8 mouse cellular contexts compared by ENCODE assay signal in the genomic region with DNA sequence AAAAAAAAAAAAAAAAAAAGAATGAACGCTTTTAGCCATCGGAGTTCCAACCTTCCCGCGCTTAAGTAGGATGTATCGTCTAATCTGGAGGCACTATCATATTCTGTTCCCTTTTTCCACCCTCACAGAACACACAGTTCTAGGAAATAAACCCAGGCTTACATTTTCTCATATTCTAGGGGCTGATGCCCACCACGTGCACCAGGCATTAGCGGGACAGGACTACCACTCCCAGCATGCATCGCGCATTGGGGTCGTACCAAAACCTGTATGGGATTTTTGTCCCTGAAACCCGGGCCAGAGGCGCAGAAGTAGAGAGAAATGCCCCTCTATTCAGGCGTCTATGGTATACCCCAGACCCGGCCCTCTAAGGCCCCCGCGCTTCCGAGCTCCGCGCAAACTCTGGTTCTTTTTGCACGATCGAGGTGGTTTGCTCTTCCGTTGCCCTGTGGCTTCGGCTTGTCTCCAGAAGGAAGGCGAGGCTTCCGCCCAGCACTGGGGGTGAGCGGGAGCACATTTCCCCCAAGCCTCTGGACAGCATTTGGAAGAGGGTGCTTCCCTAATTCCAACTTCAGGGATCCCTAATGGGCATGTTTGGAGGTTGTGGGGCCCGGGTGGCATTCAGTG. TPM values are rescaled to one million over a fixed set of nuclear protein-coding genes. Genes with fewer than 3 reads are reported as not detected.
A peak's percentile ranks its signal among the peaks of the same experiment; 100 is the strongest.
DNase-seq lines count a peak whose midpoint lies in the region; ATAC-seq and TF ChIP-seq lines count a peak whose summit lies in the region.

A gene (plus strand): TSS at position 301 of the 627 bp plus-strand sequence.

- TF ChIP-seq CTCF in kidney, adult 2 months (conservative IDR thresholded peaks at IDR 0.05; ENCODE audit: insufficient read depth, insufficient read length, low read depth, low read length), result no peak
- no peak for TF ChIP-seq CTCF in spleen, adult 2 months (IDR thresholded peaks at IDR 0.05; ENCODE audit: extremely low read depth, insufficient read depth, insufficient read length, insufficient replicate concordance)

- DNase-seq in 3134 (ENCODE audit: extremely low read depth, insufficient read length, low spot score), result peak; percentile 79
- peak; percentile 66 for DNase-seq in adrenal gland, postnatal 25 days
- peak; percentile 85 to 86 for DNase-seq in heart, adult 18-20 months
- DNase-seq in kidney, adult 2 months, result peak; percentile 79
- DNase-seq in spleen, adult 2 months (ENCODE audit: low read depth in 1 of 2, low spot score in 2 of 2), result peak; percentile 76 to 80

- H3K36me3 ChIP-seq in embryonic facial prominence, embryonic 12.5 days, result no peaks in the 10 kb centered on the region
- no peaks in the 10 kb centered on the region for H3K36me3 ChIP-seq in kidney, adult 2 months (ENCODE audit: control insufficient read depth, insufficient read depth, low read length)
- no peaks in the 10 kb centered on the region for H3K36me3 ChIP-seq in limb, embryonic 12.5 days
- no peaks in the 10 kb centered on the region for H3K36me3 ChIP-seq in midbrain, embryonic 15.5 days (replicated peaks)
- no peaks in the 10 kb centered on the region for H3K36me3 ChIP-seq in spleen, adult 2 months (ENCODE audit: control insufficient read depth, insufficient read depth, low read length)

- no peak for TF ChIP-seq POLR2A in kidney, adult 2 months (IDR thresholded peaks at IDR 0.05; ENCODE audit: low read depth, low read length)
- TF ChIP-seq POLR2A in spleen, adult 2 months (IDR thresholded peaks at IDR 0.05; ENCODE audit: low read depth, low read length), result no peak; the same call in 1 of the 2 replicates

- H3K27ac ChIP-seq in embryonic facial prominence, embryonic 12.5 days, result peak within 1 kb of the TSS; percentile 37; the same call in 1 of the 2 replicates
- H3K27ac ChIP-seq in kidney, adult 2 months (ENCODE audit: insufficient read depth, low read depth, low read length), result 0 out of 2 replicates have a peak within 1 kb of the TSS, but pooled peaks have one; percentile 20
- H3K27ac ChIP-seq in limb, embryonic 12.5 days, result peak within 1 kb of the TSS; percentile 29; the same call in 1 of the 2 replicates
- peak within 1 kb of the TSS; percentile 53 for H3K27ac ChIP-seq in midbrain, embryonic 15.5 days
- peak within 1 kb of the TSS; percentile 60 for H3K27ac ChIP-seq in spleen, adult 2 months (ENCODE audit: insufficient read depth, low read length)

- WGBS in embryonic facial prominence, embryonic 12.5 days, result 19% methylated on average over 27 of the region's 27 CpGs
- WGBS in kidney, adult 2 months, result 2% methylated on average over 27 of the region's 27 CpGs
- WGBS in limb, embryonic 12.5 days, result 13% methylated on average over 27 of the region's 27 CpGs
- WGBS in midbrain, embryonic 15.5 days, result 21% methylated on average over 27 of the region's 27 CpGs
- 31% methylated on average over 27 of the region's 27 CpGs for WGBS in spleen, adult 2 months

- peak within 1 kb of the TSS; percentile 42; the same call in 1 of the 2 replicates for H3K9ac ChIP-seq in embryonic facial prominence, embryonic 12.5 days
- H3K9ac ChIP-seq in limb, embryonic 12.5 days (replicated peaks), result peak within 1 kb of the TSS; percentile 51; the same call in 1 of the 2 replicates
- peak within 1 kb of the TSS; percentile 32 for H3K9ac ChIP-seq in midbrain, embryonic 15.5 days

- no peaks in the 10 kb centered on the region for H3K4me1 ChIP-seq in embryonic facial prominence, embryonic 12.5 days
- H3K4me1 ChIP-seq in kidney, adult 2 months (ENCODE audit: control insufficient read depth, insufficient read depth, low read length), result no peaks in the 10 kb centered on the region
- no peaks in the 10 kb centered on the region for H3K4me1 ChIP-seq in limb, embryonic 12.5 days (replicated peaks)
- peaks cover 5% of the 10 kb centered on the region; the same call in 1 of the 2 replicates for H3K4me1 ChIP-seq in midbrain, embryonic 15.5 days
- no peaks in the 10 kb centered on the region for H3K4me1 ChIP-seq in spleen, adult 2 months (ENCODE audit: control insufficient read depth, insufficient read depth, insufficient read length)

- no peaks in the 10 kb centered on the region for H3K9me3 ChIP-seq in embryonic facial prominence, embryonic 12.5 days
- no peaks in the 10 kb centered on the region for H3K9me3 ChIP-seq in limb, embryonic 12.5 days
- no peaks in the 10 kb centered on the region for H3K9me3 ChIP-seq in midbrain, embryonic 15.5 days

- H3K4me3 ChIP-seq in embryonic facial prominence, embryonic 12.5 days, result peak within 1 kb of the TSS; percentile 46
- peak within 1 kb of the TSS; percentile 89 for H3K4me3 ChIP-seq in kidney, adult 2 months (ENCODE audit: insufficient read depth, low read depth, low read length)
- H3K4me3 ChIP-seq in limb, embryonic 12.5 days (replicated peaks), result peak within 1 kb of the TSS; percentile 49
- peak within 1 kb of the TSS; percentile 49 for H3K4me3 ChIP-seq in midbrain, embryonic 15.5 days
- peak within 1 kb of the TSS; percentile 71 for H3K4me3 ChIP-seq in spleen, adult 2 months (ENCODE audit: extremely low read depth, insufficient read depth, insufficient read length)

- no peaks in the 10 kb centered on the region for H3K27me3 ChIP-seq in embryonic facial prominence, embryonic 12.5 days
- no peaks in the 10 kb centered on the region for H3K27me3 ChIP-seq in kidney, adult 2 months (replicated peaks; ENCODE audit: control insufficient read depth, insufficient read depth, low read length)
- no peaks in the 10 kb centered on the region for H3K27me3 ChIP-seq in limb, embryonic 12.5 days
- no peaks in the 10 kb centered on the region for H3K27me3 ChIP-seq in midbrain, embryonic 15.5 days (replicated peaks)
- no peaks in the 10 kb centered on the region for H3K27me3 ChIP-seq in spleen, adult 2 months (ENCODE audit: control insufficient read depth, insufficient read depth, low read length)

- ATAC-seq in embryonic facial prominence, embryonic 12.5 days (ENCODE audit: insufficient number of reproducible peaks, insufficient read depth, low FRiP score, low TSS enrichment), result peak; percentile 82
- ATAC-seq in limb, embryonic 12.5 days (ENCODE audit: insufficient number of reproducible peaks, insufficient read depth, low FRiP score, low TSS enrichment, low read depth), result peak; percentile 88
- ATAC-seq in midbrain, embryonic 15.5 days (replicated peaks), result peak; percentile 82

- peak within 1 kb of the TSS; percentile 65 for H3K4me2 ChIP-seq in embryonic facial prominence, embryonic 12.5 days (replicated peaks)
- peak within 1 kb of the TSS; percentile 69 for H3K4me2 ChIP-seq in limb, embryonic 12.5 days
- peak within 1 kb of the TSS; percentile 65 for H3K4me2 ChIP-seq in midbrain, embryonic 15.5 days

RNA-seq across cellular contexts. Expression of the gene that starts here (rescaled TPM):
- total RNA-seq in adrenal gland, postnatal 25 days (2021), result 472 and 515 TPM in 2 replicates
- 249 and 252 TPM in 2 replicates for polyA plus RNA-seq in embryonic facial prominence, embryonic 12.5 days (2016; fragmentation: Nextera tagmentation; extraction: Ambion mirVana)
- total RNA-seq in heart, adult 18-20 months (2021), result 100 to 1,000 TPM; 206 to 212 TPM
- polyA plus RNA-seq in kidney, adult 2 months (2012; rRNA removed), result 208 and 235 TPM in 2 replicates
- 225 and 232 TPM in 2 replicates for polyA plus RNA-seq in limb, embryonic 12.5 days (2016; fragmentation: Nextera tagmentation; extraction: Ambion mirVana)
- 412 and 423 TPM in 2 replicates for polyA plus RNA-seq in midbrain, embryonic 15.5 days (2015; fragmentation: Nextera tagmentation; extraction: Ambion mirVana)
- 188 and 201 TPM in 2 replicates for polyA plus RNA-seq in spleen, adult 2 months (2012; rRNA removed)

Comparison
In these comparisons a context has a peak if more than half of its experiments do, and no peak if none do; other contexts are left out.
1. Peak in every context shown above with its lines: DNase-seq, ATAC-seq, H3K4me3 ChIP-seq and H3K27ac ChIP-seq.